Mouse (Mus musculus) lung, embryonic 16.5 days (tissue): ENCODE results near the gene Elob. TPM values are rescaled to one million over a fixed set of nuclear protein-coding genes. Genes with fewer than 3 reads are reported as not detected.

ENCODE experiments used
- ATAC-seq: fragments of 200-750 bp; cut with Nextera tagmentation; 2 replicates; pipeline ENCODE4 v1.8.0; 2017; ENCODE audit warnings: low read depth, mild to moderate bottlenecking, moderate library complexity
- H3K27ac ChIP-seq: fragments of 300-500 bp; sonication (generic); 2 replicates; pipeline ENCODE4 v1.5.1; 2014; ENCODE audit warnings: mild to moderate bottlenecking, control low read depth, low read length
- H3K27me3 ChIP-seq: fragments of 300-500 bp; sonication (generic); 2 replicates; pipeline ENCODE4 v1.6.1; 2014; ENCODE audit warnings: low read depth, low read length, mixed read lengths; ENCODE audit not compliant: control insufficient read depth, insufficient read depth
- H3K36me3 ChIP-seq: fragments of 300-500 bp; sonication (generic); 2 replicates; pipeline ENCODE4 v1.6.1; 2014; ENCODE audit warnings: low read length; ENCODE audit not compliant: control insufficient read depth, insufficient read depth
- H3K4me1 ChIP-seq: fragments of 300-500 bp; sonication (generic); replicated peaks from 2 replicates; pipeline ENCODE4 v1.6.1; 2014; ENCODE audit warnings: low read length, mixed read lengths; ENCODE audit not compliant: control insufficient read depth, insufficient read depth
- H3K4me2 ChIP-seq: fragments of 300-500 bp; sonication (generic); 2 replicates; pipeline ENCODE4 v1.6.1; 2014; ENCODE audit warnings: low read depth, low read length, control low read depth
- H3K4me3 ChIP-seq: fragments of 300-500 bp; sonication (generic); 2 replicates; pipeline ENCODE4 v1.5.1; 2014; ENCODE audit warnings: mild to moderate bottlenecking, low read length, control low read depth
- H3K9ac ChIP-seq: fragments of 300-500 bp; sonication (generic); 2 replicates; pipeline ENCODE4 v1.6.1; 2014; ENCODE audit warnings: low read length, control low read depth
- H3K9me3 ChIP-seq: fragments of 300-500 bp; sonication (generic); 2 replicates; pipeline ENCODE4 v1.6.1; 2016; ENCODE audit warnings: low read length; ENCODE audit not compliant: control insufficient read depth
- WGBS: fragments of 180-500 bp; shearing (Covaris S2); extraction: QIAGEN DNeasy Blood & Tissue Kit; methylation state at CpG from one replicate; pipeline ENCODE4 v1.1.7; 2014; 5-methylcytosine and 5-hydroxymethylcytosine counted together
- polyA plus RNA-seq: library from polyadenylated mRNA; unstranded; fragments of >200 nt; fragmentation: Nextera tagmentation; extraction: Ambion mirVana; gene quantifications from 2 replicates; pipeline ENCODE4 v1.2.1, GENCODE M21; 2015

Gene Elob
- polyA plus RNA-seq, 1 experiment from 2014 or later = 1,001 TPM

- ATAC-seq = no peak
- H3K4me3 ChIP-seq = no peak overlapping the region
- H3K4me1 ChIP-seq = peaks cover 12% of the 10 kb centered on the region
- H3K27ac ChIP-seq = no peak overlapping the region
- H3K9me3 ChIP-seq = 0 out of 2 replicates have a peak, but pooled peaks cover 4% of the 10 kb centered on the region
- 95% methylated on average over 1 of the region's 1 CpGs for WGBS
- H3K9ac ChIP-seq = no peak overlapping the region
- peaks cover 10% of the 10 kb centered on the region for H3K27me3 ChIP-seq
- H3K36me3 ChIP-seq = peaks cover 9% of the 10 kb centered on the region
- no peak overlapping the region for H3K4me2 ChIP-seq
Observed at GRCm38 (mm10) chr17:23831201-23831600, 2.3 kb upstream of the Elob start.

- peak; percentile 75 for ATAC-seq
- H3K4me3 ChIP-seq = peak overlapping the region; percentile 86
- under 1% methylated on average over 41 of the region's 47 CpGs for WGBS
- H3K9ac ChIP-seq = peak overlapping the region; percentile 94
- peaks cover 30% of the 10 kb centered on the region for H3K36me3 ChIP-seq
- 0 out of 2 replicates have a peak, but pooled peaks cover 4% of the 10 kb centered on the region for H3K9me3 ChIP-seq
- peaks cover 12% of the 10 kb centered on the region for H3K4me1 ChIP-seq
- H3K4me2 ChIP-seq = peak overlapping the region; percentile 88
- peaks cover 6% of the 10 kb centered on the region for H3K27me3 ChIP-seq
- peak overlapping the region; percentile 77 for H3K27ac ChIP-seq
Observed at GRCm38 (mm10) chr17:23828271-23829001, 500 bp downstream of the Elob start.

GRCm38 (mm10) chr17:23825591-23825990, 3.3 kb downstream of the Elob start:
- Histone ChIP-seq H3K27me3 (peaks cover 1% of the 10 kb centered on the region), H3K4me3 (no peak overlapping the region), H3K9me3 (0 out of 2 replicates have a peak, but pooled peaks cover 4% of the 10 kb centered on the region), H3K4me2 (no peak overlapping the region), H3K4me1 (peaks cover 12% of the 10 kb centered on the region), H3K36me3 (peaks cover 54% of the 10 kb centered on the region), H3K9ac (no peak overlapping the region), H3K27ac (no peak overlapping the region)
- WGBS = 82% methylated on average over 4 of the region's 4 CpGs
- ATAC-seq = no peak

- no peak overlapping the region for H3K27ac ChIP-seq
Observed at GRCm38 (mm10) chr17:23823614-23824013, 5.3 kb downstream of the Elob start.

GRCm38 (mm10) chr17:23823018-23823417, 5.9 kb downstream of the Elob start:
- no peak overlapping the region for H3K9ac ChIP-seq
- H3K9me3 ChIP-seq = peaks cover 13% of the 10 kb centered on the region
- no peak overlapping the region for H3K27ac ChIP-seq
- ATAC-seq = no peak
- no peak overlapping the region for H3K4me3 ChIP-seq
- no peaks in the 10 kb centered on the region for H3K27me3 ChIP-seq
- WGBS = 76% methylated on average over 16 of the region's 16 CpGs
- peaks cover 80% of the 10 kb centered on the region for H3K36me3 ChIP-seq
- H3K4me2 ChIP-seq = no peak overlapping the region
- H3K4me1 ChIP-seq = peaks cover 10% of the 10 kb centered on the region

More at GRCm38 (mm10) chr17:23823614-23824013, 5.3 kb downstream of the Elob start:
- H3K4me2 ChIP-seq = no peak overlapping the region
- no peak overlapping the region for H3K4me3 ChIP-seq
- H3K27me3 ChIP-seq = no peaks in the 10 kb centered on the region
- no peak overlapping the region for H3K9ac ChIP-seq
- H3K9me3 ChIP-seq = peaks cover 7% of the 10 kb centered on the region
- peaks cover 74% of the 10 kb centered on the region for H3K36me3 ChIP-seq
- WGBS = 85% methylated on average over 12 of the region's 12 CpGs
- ATAC-seq = no peak
- peaks cover 12% of the 10 kb centered on the region for H3K4me1 ChIP-seq

GRCm38 (mm10) chr17:23822094-23822493, 6.8 kb downstream of the Elob start:
- H3K4me2 ChIP-seq = no peak overlapping the region
- no peak overlapping the region for H3K9ac ChIP-seq
- peaks cover 88% of the 10 kb centered on the region for H3K36me3 ChIP-seq
- H3K27ac ChIP-seq = no peak overlapping the region
- H3K9me3 ChIP-seq = peaks cover 14% of the 10 kb centered on the region
- 67% methylated on average over 6 of the region's 6 CpGs for WGBS
- peaks cover 1% of the 10 kb centered on the region; the same call in 1 of the 2 replicates for H3K4me1 ChIP-seq
- H3K4me3 ChIP-seq = no peak overlapping the region
- H3K27me3 ChIP-seq = no peaks in the 10 kb centered on the region
- no peak for ATAC-seq

- H3K4me3 ChIP-seq = no peak overlapping the region
- 90% methylated on average over 5 of the region's 5 CpGs for WGBS
- no peak for ATAC-seq
- no peak overlapping the region for H3K4me2 ChIP-seq
- H3K27ac ChIP-seq = no peak overlapping the region
- H3K36me3 ChIP-seq = peaks cover 89% of the 10 kb centered on the region
- no peaks in the 10 kb centered on the region for H3K27me3 ChIP-seq
- H3K9ac ChIP-seq = no peak overlapping the region
- H3K4me1 ChIP-seq = no peaks in the 10 kb centered on the region
- H3K9me3 ChIP-seq = peaks cover 14% of the 10 kb centered on the region
Observed at GRCm38 (mm10) chr17:23820731-23821130, 8.2 kb downstream of the Elob start.

- 97% methylated on average over 25 of the region's 25 CpGs for WGBS
- Histone ChIP-seq H3K4me3 (no peak overlapping the region), H3K9ac (no peak overlapping the region)
Observed at GRCm38 (mm10) chr17:23819235-23819634, 9.7 kb downstream of the Elob start.

GRCm38 (mm10) chr17:23818579-23818978, 10.4 kb downstream of the Elob start:
- Histone ChIP-seq H3K9me3 (peaks cover 14% of the 10 kb centered on the region), H3K4me2 (no peak overlapping the region), H3K36me3 (peaks cover 93% of the 10 kb centered on the region), H3K4me1 (no peaks in the 10 kb centered on the region), H3K9ac (no peak overlapping the region), H3K27ac (no peak overlapping the region), H3K4me3 (no peak overlapping the region), H3K27me3 (no peaks in the 10 kb centered on the region)
- ATAC-seq = no peak
- 97% methylated on average over 8 of the region's 8 CpGs for WGBS

More at GRCm38 (mm10) chr17:23819235-23819634, 9.7 kb downstream of the Elob start:
- Histone ChIP-seq H3K4me2 (no peak overlapping the region), H3K36me3 (peaks cover 92% of the 10 kb centered on the region), H3K27me3 (no peaks in the 10 kb centered on the region), H3K9me3 (peaks cover 14% of the 10 kb centered on the region), H3K27ac (no peak overlapping the region), H3K4me1 (no peaks in the 10 kb centered on the region)
- no peak for ATAC-seq
